Mouse (Mus musculus) C2C12 (cell line): Measurements from ENCODE around the gene Med11.

Source experiments
- MAX ChIP-seq: IDR thresholded peaks from one replicate; pipeline ENCODE4 v1.6.1; 2011; ENCODE audit warnings: mild to moderate bottlenecking, control low read depth
- USF1 ChIP-seq: IDR thresholded peaks from one replicate; pipeline ENCODE4 v1.6.1; 2011; ENCODE audit warnings: low read depth, mild to moderate bottlenecking, control low read depth, moderate library complexity

DNA sequence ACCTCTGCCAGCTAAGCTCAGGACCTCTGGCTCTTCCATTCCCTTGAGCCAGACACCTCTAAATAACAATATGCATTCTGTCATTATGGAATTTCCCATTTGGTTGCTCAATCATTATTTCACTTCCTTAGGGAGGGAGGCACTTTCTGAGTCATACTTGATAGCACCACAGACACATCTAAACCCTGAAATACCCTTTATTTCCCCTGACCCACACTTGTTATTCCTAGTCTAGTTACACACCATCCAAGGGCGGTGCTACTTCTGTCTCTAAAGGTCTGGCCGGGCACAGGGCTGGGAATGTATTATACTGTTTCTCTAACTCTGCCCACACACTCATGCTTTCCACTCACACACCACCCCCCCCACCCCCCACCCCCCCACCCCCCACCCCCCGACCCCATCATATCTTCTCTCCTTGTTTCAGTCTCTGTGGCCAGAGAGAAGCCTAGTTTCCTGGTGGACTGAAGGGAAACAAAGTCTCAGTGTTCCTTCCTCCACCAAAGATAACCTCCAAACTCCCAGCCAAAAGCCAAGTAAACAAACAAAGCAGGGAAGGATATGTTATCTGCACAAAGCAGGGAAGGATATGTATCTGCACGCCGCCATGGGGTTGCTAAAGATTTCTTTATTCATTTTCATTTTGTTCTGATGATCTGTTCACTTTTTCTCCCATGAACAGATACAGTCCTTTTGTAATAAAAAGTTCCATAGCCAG lies 16.3 kb downstream of the Med11 start:
- TF ChIP-seq MAX (no peak), USF1 (no peak)
